Mouse (Mus musculus) ES-E14 (cell line): Measurements from ENCODE around the gene Gne.

Experiments
- HCFC1 ChIP-seq: IDR thresholded peaks from 2 replicates; pipeline ENCODE4 v1.6.1; 2012; ENCODE audit warnings: low read length, inconsistent platforms, borderline replicate concordance; ENCODE audit not compliant: insufficient read depth
- MAFK ChIP-seq: IDR thresholded peaks from 2 replicates; pipeline ENCODE4 v1.6.1; 2014; ENCODE audit warnings: mild to moderate bottlenecking, low read depth, low read length, inconsistent platforms; ENCODE audit not compliant: insufficient read depth
- ZNF384 ChIP-seq: IDR thresholded peaks from 2 replicates; pipeline ENCODE4 v1.6.1; 2012; ENCODE audit warnings: low read depth, low read length, inconsistent platforms

- TF ChIP-seq MAFK (no peak), ZNF384 (no peak), HCFC1 (no peak)
Measured at GRCm38 (mm10) chr4:44016791-44017190, 67.2 kb downstream of the Gne start.
